Mouse (Mus musculus): ENCODE results near the gene Ubash3b. TPM values are rescaled to one million over a fixed set of nuclear protein-coding genes. Genes with fewer than 3 reads are reported as not detected.

The Ubash3b gene
- polyA plus RNA-seq, 1 experiment from 2014 or later: 27.6 TPM

DNA sequence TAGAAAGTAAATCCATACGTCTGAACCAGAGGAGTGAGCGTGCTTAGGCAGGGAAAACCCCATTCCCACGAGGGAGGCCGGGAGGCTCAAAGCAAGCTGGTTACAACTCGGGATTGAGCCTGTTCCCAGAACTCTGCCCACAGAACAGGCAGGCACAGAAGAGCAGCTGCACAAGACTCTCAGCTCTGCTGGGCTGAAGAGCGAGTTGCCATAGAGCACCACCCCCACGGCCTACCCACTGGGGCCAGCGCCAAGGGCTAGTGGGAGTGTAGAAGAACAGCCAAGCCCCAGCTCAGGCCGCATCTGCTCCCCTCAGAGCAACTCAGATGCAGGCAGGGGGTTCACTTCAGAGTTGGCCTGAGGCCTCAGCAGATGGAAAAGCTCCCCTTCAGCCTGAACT is 107.3 kb downstream of the Ubash3b start:
- 70% methylated on average over 9 of the region's 9 CpGs for WGBS
- Histone ChIP-seq H3K9me3 (ENCODE audit: control insufficient read depth, low read length) (no peaks in the 10 kb centered on the region), H3K27me3 (ENCODE audit: control insufficient read depth, insufficient read depth, low read length) (no peaks in the 10 kb centered on the region), H3K36me3 (replicated peaks; ENCODE audit: control insufficient read depth, insufficient read depth) (no peaks in the 10 kb centered on the region), H3K4me2 (replicated peaks) (no peak overlapping the region), H3K4me3 (replicated peaks; ENCODE audit: low read length) (no peak overlapping the region), H3K9ac (no peak overlapping the region), H3K27ac (no peak overlapping the region), H3K4me1 (replicated peaks; ENCODE audit: control insufficient read depth, insufficient read depth, low read length) (peaks cover 23% of the 10 kb centered on the region)
- ATAC-seq (ENCODE audit: low FRiP score) (peak; percentile 32; the same call in 1 of the 2 replicates), DNase-seq (ENCODE audit: low spot score) (no peak)

DNA sequence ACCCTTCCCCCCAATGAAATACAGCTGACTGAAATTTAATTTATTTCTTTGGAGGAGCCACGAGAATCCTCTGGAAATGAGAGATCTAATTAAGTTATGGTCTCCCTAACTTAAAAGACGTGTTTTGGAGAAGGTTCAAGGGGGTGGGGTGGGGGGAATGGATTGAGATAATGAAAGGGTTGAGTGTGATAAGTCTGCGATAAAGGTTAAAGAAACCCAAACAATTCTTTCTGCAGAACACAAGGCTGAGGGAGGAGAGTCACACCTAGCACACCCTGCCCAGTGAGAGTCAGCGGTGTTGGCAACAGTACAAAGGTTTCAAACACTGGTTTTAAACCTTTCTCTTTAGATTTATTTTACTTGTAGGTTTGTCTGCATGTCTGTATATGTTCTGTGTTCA is 108.0 kb downstream of the Ubash3b start:
- Histone ChIP-seq H3K4me3 (replicated peaks; ENCODE audit: low read length) (no peak overlapping the region), H3K27me3 (ENCODE audit: control insufficient read depth, insufficient read depth, low read length) (no peaks in the 10 kb centered on the region), H3K9ac (no peak overlapping the region), H3K9me3 (ENCODE audit: control insufficient read depth, low read length) (no peaks in the 10 kb centered on the region), H3K4me1 (replicated peaks; ENCODE audit: control insufficient read depth, insufficient read depth, low read length) (peaks cover 23% of the 10 kb centered on the region), H3K36me3 (replicated peaks; ENCODE audit: control insufficient read depth, insufficient read depth) (no peaks in the 10 kb centered on the region), H3K27ac (no peak overlapping the region), H3K4me2 (replicated peaks) (no peak overlapping the region)
- DNase-seq (ENCODE audit: low spot score) (no peak), ATAC-seq (ENCODE audit: low FRiP score) (no peak)
- WGBS: 51% methylated on average over 4 of the region's 4 CpGs

GRCm38 (mm10) chr9:41051080-41051932 is 110.2 kb downstream of the Ubash3b start:
- peak overlapping the region; percentile 85 for H3K27ac ChIP-seq
- H3K27me3 ChIP-seq (ENCODE audit: control insufficient read depth, insufficient read depth, low read length): no peaks in the 10 kb centered on the region
- no peak overlapping the region for H3K4me3 ChIP-seq (replicated peaks; ENCODE audit: low read length)
- peaks cover 23% of the 10 kb centered on the region for H3K4me1 ChIP-seq (replicated peaks; ENCODE audit: control insufficient read depth, insufficient read depth, low read length)
- peak overlapping the region; percentile 24; the same call in 1 of the 2 replicates for H3K9ac ChIP-seq
- no peaks in the 10 kb centered on the region for H3K9me3 ChIP-seq (ENCODE audit: control insufficient read depth, low read length)
- 34% methylated on average over 11 of the region's 11 CpGs for WGBS
- DNase-seq (ENCODE audit: low spot score): no peak
- H3K4me2 ChIP-seq (replicated peaks): peak overlapping the region; percentile 12; the same call in 1 of the 2 replicates
- 0 out of 2 replicates have a peak, but pooled peaks have one; percentile 46 for ATAC-seq (ENCODE audit: low FRiP score)
- peaks cover 5% of the 10 kb centered on the region for H3K36me3 ChIP-seq (replicated peaks; ENCODE audit: control insufficient read depth, insufficient read depth)

DNA sequence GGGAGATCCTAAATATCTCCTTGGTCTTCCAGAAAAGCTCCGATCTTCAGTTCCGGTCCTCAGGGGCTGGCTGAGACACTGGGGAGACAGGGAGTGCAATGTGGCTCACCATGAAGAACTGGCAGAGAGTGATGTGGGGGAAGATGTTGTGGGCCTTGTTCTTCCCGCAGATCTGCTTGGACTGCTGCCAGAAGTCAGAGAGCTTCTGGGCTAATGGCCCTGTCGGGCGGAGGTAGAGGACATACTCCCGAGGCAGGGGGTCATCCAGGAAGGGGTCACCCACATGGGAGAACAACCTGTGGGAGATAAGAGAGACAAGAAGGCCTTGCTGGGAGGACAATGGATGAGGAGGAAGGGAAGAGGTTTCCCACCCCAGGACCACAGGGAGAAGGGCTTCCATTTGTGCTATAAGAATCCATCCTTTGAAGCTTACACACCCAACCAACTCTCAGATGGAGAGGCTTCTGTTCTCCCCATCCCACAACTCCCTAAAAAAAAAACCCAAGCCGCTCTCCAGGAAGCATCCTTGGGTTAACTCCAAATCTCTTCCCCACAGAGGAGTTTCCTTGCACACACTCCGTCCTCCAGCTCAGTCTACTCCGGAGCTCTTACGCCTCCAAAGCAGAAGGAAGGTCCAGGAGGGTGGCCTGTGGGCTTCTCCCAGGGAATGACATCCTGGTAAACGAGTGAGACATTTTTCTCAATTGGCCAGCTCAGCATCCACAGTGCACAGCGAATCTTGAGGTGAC is 111.0 kb downstream of the Ubash3b start:
- no peak for ATAC-seq (ENCODE audit: low FRiP score)
- no peak overlapping the region for H3K4me3 ChIP-seq (replicated peaks; ENCODE audit: low read length)
- DNase-seq (ENCODE audit: low spot score): no peak
- no peaks in the 10 kb centered on the region for H3K27me3 ChIP-seq (ENCODE audit: control insufficient read depth, insufficient read depth, low read length)
- no peaks in the 10 kb centered on the region for H3K9me3 ChIP-seq (ENCODE audit: control insufficient read depth, low read length)
- H3K4me1 ChIP-seq (replicated peaks; ENCODE audit: control insufficient read depth, insufficient read depth, low read length): peaks cover 23% of the 10 kb centered on the region
- H3K4me2 ChIP-seq (replicated peaks): 0 out of 2 replicates have a peak overlapping the region, but pooled peaks have one; percentile 12
- WGBS: 54% methylated on average over 12 of the region's 12 CpGs
- H3K27ac ChIP-seq: peak overlapping the region; percentile 85
- peaks cover 6% of the 10 kb centered on the region for H3K36me3 ChIP-seq (replicated peaks; ENCODE audit: control insufficient read depth, insufficient read depth)
- no peak overlapping the region for H3K9ac ChIP-seq

- ATAC-seq (ENCODE audit: low FRiP score): no peak
- WGBS: 89% methylated on average over 7 of the region's 7 CpGs
Observed at GRCm38 (mm10) chr9:41049282-41049681, 112.2 kb downstream of the Ubash3b start.

DNA sequence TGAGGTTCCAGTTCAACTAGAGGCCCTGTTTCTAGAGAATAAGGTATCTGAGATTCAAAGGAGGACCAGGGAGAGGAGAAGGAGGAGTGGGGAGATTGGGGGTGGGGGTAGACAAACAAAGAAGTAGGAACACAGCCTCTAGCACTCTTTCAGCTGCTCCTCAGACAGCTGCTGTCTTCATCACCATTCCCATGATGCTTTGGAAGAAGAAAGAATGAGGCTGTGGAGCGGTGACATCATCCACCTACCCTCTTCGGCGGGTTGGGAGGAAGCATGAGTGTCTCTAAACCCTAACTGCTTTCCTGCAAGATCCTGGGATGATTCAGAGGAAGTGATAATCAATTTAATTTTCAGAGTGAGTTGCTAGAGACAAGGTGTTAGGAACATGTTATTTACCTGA is 112.7 kb downstream of the Ubash3b start:
- WGBS: 89% methylated on average over 3 of the region's 3 CpGs
- Histone ChIP-seq H3K9ac (no peak overlapping the region), H3K4me3 (replicated peaks; ENCODE audit: low read length) (no peak overlapping the region), H3K4me2 (replicated peaks) (no peak overlapping the region), H3K4me1 (replicated peaks; ENCODE audit: control insufficient read depth, insufficient read depth, low read length) (peaks cover 23% of the 10 kb centered on the region), H3K36me3 (replicated peaks; ENCODE audit: control insufficient read depth, insufficient read depth) (peaks cover 6% of the 10 kb centered on the region), H3K27me3 (ENCODE audit: control insufficient read depth, insufficient read depth, low read length) (no peaks in the 10 kb centered on the region), H3K27ac (no peak overlapping the region), H3K9me3 (ENCODE audit: control insufficient read depth, low read length) (no peaks in the 10 kb centered on the region)
- DNase-seq (ENCODE audit: low spot score) (no peak), ATAC-seq (ENCODE audit: low FRiP score) (no peak)

More at GRCm38 (mm10) chr9:41049282-41049681, 112.2 kb downstream of the Ubash3b start:
- Histone ChIP-seq H3K4me1 (replicated peaks; ENCODE audit: control insufficient read depth, insufficient read depth, low read length) (peaks cover 23% of the 10 kb centered on the region), H3K9ac (no peak overlapping the region), H3K4me2 (replicated peaks) (no peak overlapping the region), H3K27ac (no peak overlapping the region), H3K27me3 (ENCODE audit: control insufficient read depth, insufficient read depth, low read length) (no peaks in the 10 kb centered on the region), H3K36me3 (replicated peaks; ENCODE audit: control insufficient read depth, insufficient read depth) (peaks cover 6% of the 10 kb centered on the region), H3K4me3 (replicated peaks; ENCODE audit: low read length) (no peak overlapping the region), H3K9me3 (ENCODE audit: control insufficient read depth, low read length) (no peaks in the 10 kb centered on the region)
- no peak for DNase-seq (ENCODE audit: low spot score)

DNA sequence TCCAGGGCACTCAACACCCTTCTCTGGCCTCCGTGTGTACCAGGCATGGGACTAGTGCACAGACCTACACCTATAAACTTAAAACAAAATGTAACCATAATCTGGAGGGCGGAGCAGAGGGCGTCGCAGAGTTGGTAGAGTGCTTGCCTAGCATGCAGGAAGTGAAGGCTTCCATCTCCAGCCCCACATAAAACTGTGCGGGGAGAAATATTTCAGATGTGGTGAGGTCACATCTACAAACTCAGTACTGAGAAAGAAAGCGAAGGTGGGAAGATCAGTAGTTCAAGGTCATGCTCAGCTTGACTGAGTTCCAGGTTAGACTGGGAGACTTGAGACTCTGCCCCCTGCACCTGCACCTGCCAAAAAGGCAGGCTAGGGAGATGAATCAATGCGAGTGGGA is 113.3 kb downstream of the Ubash3b start:
- WGBS: 97% methylated on average over 7 of the region's 7 CpGs
- peaks cover 6% of the 10 kb centered on the region for H3K36me3 ChIP-seq (replicated peaks; ENCODE audit: control insufficient read depth, insufficient read depth)

DNA sequence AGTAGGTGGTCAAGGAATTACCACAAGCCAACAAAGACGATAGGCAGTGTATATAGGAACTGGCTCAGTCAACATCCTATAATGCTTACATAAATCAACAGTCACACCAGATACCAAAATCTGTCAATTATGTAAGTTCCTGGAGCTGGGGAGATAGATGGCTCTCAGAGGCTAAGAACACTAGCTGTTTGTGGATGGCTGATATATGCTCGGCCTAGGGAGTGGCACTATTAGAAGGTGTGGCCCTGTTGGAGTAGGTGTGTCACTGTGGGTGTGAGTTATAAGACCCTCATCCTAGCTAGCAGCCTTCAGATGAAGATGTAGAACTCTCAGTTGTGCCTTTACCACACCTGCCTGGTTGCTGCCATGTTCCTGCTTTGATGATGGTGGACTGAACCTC is 113.8 kb downstream of the Ubash3b start:
- Histone ChIP-seq H3K27ac (no peak overlapping the region), H3K27me3 (ENCODE audit: control insufficient read depth, insufficient read depth, low read length) (no peaks in the 10 kb centered on the region), H3K4me2 (replicated peaks) (no peak overlapping the region), H3K4me3 (replicated peaks; ENCODE audit: low read length) (no peak overlapping the region), H3K36me3 (replicated peaks; ENCODE audit: control insufficient read depth, insufficient read depth) (peaks cover 7% of the 10 kb centered on the region), H3K9ac (no peak overlapping the region), H3K4me1 (replicated peaks; ENCODE audit: control insufficient read depth, insufficient read depth, low read length) (peaks cover 18% of the 10 kb centered on the region), H3K9me3 (ENCODE audit: control insufficient read depth, low read length) (no peaks in the 10 kb centered on the region)
- no peak for DNase-seq (ENCODE audit: low spot score)
- no peak for ATAC-seq (ENCODE audit: low FRiP score)
- 89% methylated on average over 2 of the region's 2 CpGs for WGBS

More for the DNA sequence above, 113.3 kb downstream of the Ubash3b start:
- H3K4me1 ChIP-seq (replicated peaks; ENCODE audit: control insufficient read depth, insufficient read depth, low read length): peaks cover 21% of the 10 kb centered on the region
- ATAC-seq (ENCODE audit: low FRiP score) (no peak), DNase-seq (ENCODE audit: low spot score) (no peak)
- H3K4me2 ChIP-seq (replicated peaks): no peak overlapping the region
- H3K9me3 ChIP-seq (ENCODE audit: control insufficient read depth, low read length): no peaks in the 10 kb centered on the region
- H3K27me3 ChIP-seq (ENCODE audit: control insufficient read depth, insufficient read depth, low read length): no peaks in the 10 kb centered on the region
- H3K27ac ChIP-seq: no peak overlapping the region
- H3K4me3 ChIP-seq (replicated peaks; ENCODE audit: low read length): no peak overlapping the region
- no peak overlapping the region for H3K9ac ChIP-seq

GRCm38 (mm10) chr9:41044626-41045025 is 116.9 kb downstream of the Ubash3b start:
- H3K4me1 ChIP-seq (replicated peaks; ENCODE audit: control insufficient read depth, insufficient read depth, low read length): no peaks in the 10 kb centered on the region
- no peak overlapping the region for H3K4me2 ChIP-seq (replicated peaks)
- H3K9me3 ChIP-seq (ENCODE audit: control insufficient read depth, low read length): no peaks in the 10 kb centered on the region
- DNase-seq (ENCODE audit: low spot score) (peak; percentile 89), ATAC-seq (ENCODE audit: low FRiP score) (peak; percentile 55; the same call in 1 of the 2 replicates)
- H3K36me3 ChIP-seq (replicated peaks; ENCODE audit: control insufficient read depth, insufficient read depth): peaks cover 21% of the 10 kb centered on the region
- no peaks in the 10 kb centered on the region for H3K27me3 ChIP-seq (ENCODE audit: control insufficient read depth, insufficient read depth, low read length)
- no peak overlapping the region for H3K27ac ChIP-seq
- H3K4me3 ChIP-seq (replicated peaks; ENCODE audit: low read length): no peak overlapping the region
- H3K9ac ChIP-seq: no peak overlapping the region
- 9% methylated on average over 3 of the region's 3 CpGs for WGBS

Data from hindbrain, embryonic 14.5 days (tissue).